Mouse (Mus musculus): ENCODE measurements at regions not wholly inside any gene's neighbourhood (a gene's known extent, or its start where the extent isn't known, plus 50 kb on each side); places are given as distances from the start of the nearest gene placed in this dataset.

DNA sequence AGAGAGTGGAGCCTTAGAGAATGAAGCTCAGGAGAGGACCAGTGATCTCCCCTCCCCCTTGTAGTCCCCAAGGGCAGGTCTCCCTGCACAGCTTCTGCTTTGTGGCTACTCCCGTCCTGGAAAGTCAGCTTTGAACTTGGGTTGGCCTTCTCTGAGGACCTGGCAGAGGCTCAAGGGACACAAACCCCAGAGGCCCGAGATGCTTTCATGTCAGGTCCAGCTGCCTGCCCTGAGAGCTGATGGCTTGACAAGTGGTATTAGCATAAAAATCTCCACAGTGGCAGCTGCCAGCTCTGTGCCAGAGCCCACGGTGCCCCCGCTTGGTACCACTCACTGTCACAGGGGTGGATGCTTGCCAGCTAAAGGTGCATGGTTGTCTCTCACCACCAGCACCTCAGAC lies 173.8 kb upstream of the Gm4791 start:
- no peak for TF ChIP-seq CTCF (IDR thresholded peaks at IDR 0.05; ENCODE audit: low read depth, low read length)
- no peak for TF ChIP-seq POLR2A (IDR thresholded peaks at IDR 0.05; ENCODE audit: borderline replicate concordance, low read depth, low read length)

All from bone marrow macrophage, adult 2 months (primary cell).